Mouse (Mus musculus) thymus, adult 2 months (tissue): ENCODE measurements at regions not wholly inside any gene's neighbourhood (a gene's known extent, or its start where the extent isn't known, plus 50 kb on each side); places are given as distances from the start of the nearest gene placed in this dataset.

Experiments used
- CTCF ChIP-seq: fragments of 200-500 bp; IDR thresholded peaks from 2 replicates; pipeline ENCODE4 v1.5.1; 2012; ENCODE audit warnings: mild to moderate bottlenecking, control low read depth, low read length, moderate library complexity, borderline replicate concordance; ENCODE audit not compliant: control insufficient read depth, poor library complexity, insufficient read depth; ENCODE audit errors: extremely low read depth
- POLR2A ChIP-seq: fragments of 200-500 bp; IDR thresholded peaks from 2 replicates; pipeline ENCODE4 v1.6.1; 2012; ENCODE audit warnings: mild to moderate bottlenecking, low read length, control low read depth, moderate library complexity; ENCODE audit not compliant: control insufficient read depth, poor library complexity, insufficient read depth; ENCODE audit errors: extremely low read depth

- no peak for TF ChIP-seq POLR2A
- no peak for TF ChIP-seq CTCF
These were observed 298.6 kb upstream of the Nrp1 start for GRCm38 (mm10) chr8:128059817-128060216.
